Mouse (Mus musculus) kidney, postnatal 0 days (tissue): ENCODE data around the gene Col6a3. TPM values are rescaled to one million over a fixed set of nuclear protein-coding genes. Genes with fewer than 3 reads are reported as not detected.

ENCODE experiments used
- ATAC-seq: fragments of 200-750 bp; cut with Nextera tagmentation; replicated peaks from 2 replicates; pipeline ENCODE4 v1.8.0; 2017; ENCODE audit warnings: low read depth, moderate number of reproducible peaks, moderate TSS enrichment, moderate library complexity; ENCODE audit not compliant: low FRiP score
- DNase-seq: peaks from one replicate; pipeline ENCODE4 v3.0.0-alpha.2; 2016; ENCODE audit warnings: low spot score
- H3K27ac ChIP-seq: fragments of 300-500 bp; sonication (generic); 2 replicates; pipeline ENCODE4 v1.5.1; 2014; ENCODE audit warnings: mild to moderate bottlenecking
- H3K27me3 ChIP-seq: fragments of 300-500 bp; sonication (generic); 2 replicates; pipeline ENCODE4 v1.6.1; 2014; ENCODE audit warnings: low read length, mixed read lengths; ENCODE audit not compliant: insufficient read depth
- H3K36me3 ChIP-seq: fragments of 300-500 bp; sonication (generic); 2 replicates; pipeline ENCODE4 v1.6.1; 2014; ENCODE audit warnings: low read length, mixed read lengths; ENCODE audit not compliant: insufficient read depth
- H3K4me1 ChIP-seq: fragments of 300-500 bp; sonication (generic); replicated peaks from 2 replicates; pipeline ENCODE4 v1.6.1; 2014; ENCODE audit warnings: antibody characterized with exemption, low read length, mixed read lengths; ENCODE audit not compliant: insufficient read depth
- H3K4me2 ChIP-seq: fragments of 300-500 bp; sonication (generic); 2 replicates; pipeline ENCODE4 v1.6.1; 2014; ENCODE audit warnings: mild to moderate bottlenecking, low read length, moderate library complexity, mixed read lengths
- H3K4me3 ChIP-seq: fragments of 300-500 bp; sonication (generic); replicated peaks from 2 replicates; pipeline ENCODE4 v1.5.1; 2014; ENCODE audit warnings: low read depth, low read length
- H3K9ac ChIP-seq: fragments of 300-500 bp; sonication (generic); 2 replicates; pipeline ENCODE4 v1.6.1; 2014; ENCODE audit warnings: low read depth, low read length
- H3K9me3 ChIP-seq: fragments of 300-500 bp; sonication (generic); replicated peaks from 2 replicates; pipeline ENCODE4 v1.6.1; 2016; ENCODE audit warnings: low read length, inconsistent platforms, mixed read lengths
- CTCF ChIP-seq: IDR thresholded peaks from 2 replicates; pipeline ENCODE4 v1.5.1; 2016; ENCODE audit warnings: antibody characterized with exemption, low read depth, mild to moderate bottlenecking, moderate library complexity
- WGBS: fragments of 180-500 bp; shearing (Covaris S2); extraction: QIAGEN DNeasy Blood & Tissue Kit; methylation state at CpG from one replicate; pipeline ENCODE4 v1.1.7; 2014; 5-methylcytosine and 5-hydroxymethylcytosine counted together
- polyA plus RNA-seq: library from polyadenylated mRNA; unstranded; fragments of >200 nt; fragmentation: Nextera tagmentation; extraction: Ambion mirVana; gene quantifications from 2 replicates; pipeline ENCODE4 v1.2.1, GENCODE M21; 2015

Gene Col6a3
- polyA plus RNA-seq, 1 experiment from 2014 or later = 19.9 TPM

DNA sequence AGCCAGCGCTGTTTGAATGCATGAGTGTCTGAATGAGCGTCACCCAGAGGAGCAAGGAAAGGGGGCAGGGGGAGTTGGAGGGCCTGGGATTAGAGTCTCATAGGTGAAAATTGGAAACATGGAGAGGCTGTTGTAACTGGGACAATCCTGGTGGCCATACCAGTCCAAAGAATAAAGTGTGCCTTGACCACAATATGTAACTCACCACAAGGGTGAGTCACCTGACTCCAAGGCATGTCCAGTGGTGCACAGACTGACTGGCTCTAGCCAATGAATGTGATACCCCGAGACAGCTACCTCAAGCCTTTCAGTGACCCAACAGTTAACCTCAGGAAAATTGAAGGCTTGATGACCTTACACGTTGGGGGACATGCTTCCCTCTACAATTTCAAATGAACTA, 40.7 kb downstream of the Col6a3 start:
- Histone ChIP-seq H3K4me3 (no peak overlapping the region), H3K27me3 (no peaks in the 10 kb centered on the region), H3K9ac (no peak overlapping the region), H3K9me3 (no peaks in the 10 kb centered on the region), H3K4me2 (no peak overlapping the region), H3K36me3 (no peaks in the 10 kb centered on the region), H3K4me1 (no peaks in the 10 kb centered on the region), H3K27ac (no peak overlapping the region)
- no peak for ATAC-seq
- TF ChIP-seq CTCF = no peak
- WGBS = 86% methylated on average over 4 of the region's 4 CpGs
- DNase-seq = no peak

DNA sequence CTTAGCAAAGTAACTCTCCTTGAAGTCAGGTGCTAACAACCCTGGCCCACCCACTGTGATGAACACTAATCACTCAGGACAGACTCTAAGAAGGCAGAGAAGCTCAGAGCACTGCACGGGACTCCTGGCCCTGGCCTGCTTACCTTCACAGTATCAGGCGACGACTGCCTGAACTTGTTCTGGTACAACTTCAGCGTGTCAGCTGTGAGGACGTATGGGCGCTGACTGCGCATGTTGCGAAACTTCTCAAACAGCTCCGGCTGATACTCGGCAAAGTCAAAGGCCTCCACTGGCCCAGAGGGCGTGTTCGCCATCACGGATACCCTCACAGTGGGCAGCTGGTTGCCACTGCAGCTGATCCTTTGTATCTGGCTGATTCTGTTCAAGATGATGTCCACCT, 42.7 kb downstream of the Col6a3 start:
- no peak for ATAC-seq
- TF ChIP-seq CTCF = no peak
- Histone ChIP-seq H3K36me3 (no peaks in the 10 kb centered on the region), H3K4me3 (no peak overlapping the region), H3K4me2 (no peak overlapping the region), H3K27ac (no peak overlapping the region), H3K27me3 (no peaks in the 10 kb centered on the region), H3K9ac (no peak overlapping the region), H3K9me3 (no peaks in the 10 kb centered on the region), H3K4me1 (no peaks in the 10 kb centered on the region)
- DNase-seq = no peak
- 74% methylated on average over 13 of the region's 13 CpGs for WGBS

DNA sequence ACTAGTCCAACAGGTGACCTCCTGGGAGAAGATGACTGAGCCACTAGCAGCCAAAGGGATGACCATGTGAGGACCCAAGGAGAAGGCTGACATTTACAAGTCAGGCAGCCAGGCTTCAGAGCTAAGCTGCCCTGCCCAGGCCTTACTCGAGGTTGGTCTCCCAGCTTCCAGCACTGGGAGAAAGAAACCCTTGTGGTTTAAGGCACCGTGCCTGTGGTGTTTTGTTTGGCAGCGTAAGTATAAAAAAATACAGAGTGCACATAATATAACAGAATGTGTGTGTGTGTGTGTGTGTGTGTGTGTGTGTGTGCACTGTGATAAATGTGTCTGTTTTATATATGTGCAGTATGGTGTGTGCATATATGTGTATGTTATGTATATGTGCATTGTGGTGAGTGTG, 43.3 kb downstream of the Col6a3 start:
- H3K9me3 ChIP-seq = no peaks in the 10 kb centered on the region
- no peaks in the 10 kb centered on the region for H3K27me3 ChIP-seq
- no peak overlapping the region for H3K4me3 ChIP-seq
- ATAC-seq (no peak), DNase-seq (no peak)
- no peak overlapping the region for H3K27ac ChIP-seq
- H3K36me3 ChIP-seq = no peaks in the 10 kb centered on the region
- TF ChIP-seq CTCF = no peak
- H3K4me1 ChIP-seq = no peaks in the 10 kb centered on the region
- no peak overlapping the region for H3K4me2 ChIP-seq
- 75% methylated on average over 3 of the region's 3 CpGs for WGBS
- no peak overlapping the region for H3K9ac ChIP-seq

DNA sequence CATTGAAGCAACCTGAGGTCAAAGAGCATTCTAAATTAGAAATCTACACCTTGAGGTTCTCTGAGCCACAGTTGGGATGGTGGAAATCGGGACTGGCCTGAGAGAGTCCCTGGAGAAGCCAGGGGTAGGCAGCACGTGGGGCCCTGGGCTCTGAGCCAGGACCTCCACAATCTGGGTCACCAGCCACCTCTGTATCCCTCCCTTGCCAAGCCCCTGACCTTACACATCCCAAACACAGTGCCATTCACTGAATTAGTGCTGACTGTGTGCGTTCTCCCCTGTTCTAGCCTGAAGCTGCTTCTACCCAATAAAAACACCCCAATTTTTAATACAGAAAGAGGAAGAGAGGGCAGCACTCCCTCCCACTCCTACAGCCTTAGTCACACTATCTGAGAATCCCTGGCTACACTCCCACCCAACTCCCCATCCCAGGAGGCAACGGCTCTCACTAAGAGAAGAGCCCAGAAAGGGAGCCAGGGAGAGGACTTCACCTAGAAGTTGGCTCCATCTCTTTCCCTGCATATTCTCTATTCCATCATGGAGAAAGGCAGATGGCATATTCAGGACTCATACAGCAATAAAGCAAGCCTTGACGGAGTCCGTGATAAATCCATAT, 46.4 kb downstream of the Col6a3 start:
- no peak for DNase-seq
- H3K4me1 ChIP-seq = no peaks in the 10 kb centered on the region
- WGBS = 61% methylated on average over 6 of the region's 6 CpGs
- TF ChIP-seq CTCF = no peak
- no peaks in the 10 kb centered on the region for H3K27me3 ChIP-seq
- no peak overlapping the region for H3K4me3 ChIP-seq
- no peaks in the 10 kb centered on the region for H3K36me3 ChIP-seq
- H3K27ac ChIP-seq = no peak overlapping the region
- H3K9ac ChIP-seq = no peak overlapping the region
- no peaks in the 10 kb centered on the region for H3K9me3 ChIP-seq
- ATAC-seq = no peak
- H3K4me2 ChIP-seq = no peak overlapping the region

DNA sequence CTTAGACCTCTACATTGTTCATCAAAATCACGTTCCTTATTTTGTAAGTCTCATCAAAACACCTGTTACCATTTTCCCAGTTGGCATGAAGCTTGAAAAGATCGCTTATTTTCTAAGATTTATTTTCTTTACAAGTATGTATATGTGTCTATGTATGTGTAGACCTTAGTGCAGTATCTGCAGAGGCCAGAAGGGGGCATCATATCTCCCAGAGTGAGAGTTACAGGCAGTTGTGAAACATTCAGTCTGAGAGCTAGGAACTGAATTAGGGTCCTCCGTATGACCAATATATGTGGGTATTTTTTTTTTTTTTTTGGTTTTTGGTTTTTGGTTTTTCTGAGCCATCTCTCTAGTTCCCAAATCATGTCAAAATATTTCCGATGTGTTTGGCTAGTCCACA, 50.4 kb downstream of the Col6a3 start:
- Histone ChIP-seq H3K36me3 (no peaks in the 10 kb centered on the region), H3K27me3 (no peaks in the 10 kb centered on the region), H3K4me3 (no peak overlapping the region), H3K4me1 (no peaks in the 10 kb centered on the region), H3K9me3 (no peaks in the 10 kb centered on the region), H3K27ac (no peak overlapping the region), H3K4me2 (no peak overlapping the region), H3K9ac (no peak overlapping the region)
- TF ChIP-seq CTCF = peak; percentile 12; the same call in 1 of the 2 replicates
- DNase-seq (no peak), ATAC-seq (no peak)
- 91% methylated on average over 4 of the region's 4 CpGs for WGBS

DNA sequence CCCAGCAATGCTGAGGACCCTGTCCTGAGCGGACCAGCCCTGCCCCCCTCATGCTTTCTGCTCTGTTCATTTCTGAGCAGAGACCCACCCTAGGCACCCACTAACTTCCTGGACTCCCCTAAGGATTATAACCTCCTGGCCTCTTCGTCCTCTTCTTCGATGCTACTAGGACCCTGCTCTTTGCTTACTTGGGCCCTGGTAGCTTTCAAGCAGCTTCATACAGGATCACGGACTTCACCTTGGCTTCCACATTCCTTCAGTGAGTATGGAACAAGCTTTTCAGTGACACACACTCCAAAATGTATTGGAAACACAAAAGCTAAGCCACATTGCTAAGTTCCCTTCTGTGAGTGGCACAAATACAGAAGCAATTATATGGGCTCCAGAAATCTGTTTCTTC, 52.8 kb downstream of the Col6a3 start:
- no peak overlapping the region for H3K4me3 ChIP-seq
- WGBS = 92% methylated on average over 4 of the region's 4 CpGs
- H3K4me1 ChIP-seq = no peaks in the 10 kb centered on the region
- no peaks in the 10 kb centered on the region for H3K27me3 ChIP-seq
- no peak for TF ChIP-seq CTCF
- no peak overlapping the region for H3K9ac ChIP-seq
- H3K36me3 ChIP-seq = no peaks in the 10 kb centered on the region
- no peaks in the 10 kb centered on the region for H3K9me3 ChIP-seq
- H3K27ac ChIP-seq = no peak overlapping the region
- DNase-seq (no peak), ATAC-seq (no peak)
- H3K4me2 ChIP-seq = no peak overlapping the region

DNA sequence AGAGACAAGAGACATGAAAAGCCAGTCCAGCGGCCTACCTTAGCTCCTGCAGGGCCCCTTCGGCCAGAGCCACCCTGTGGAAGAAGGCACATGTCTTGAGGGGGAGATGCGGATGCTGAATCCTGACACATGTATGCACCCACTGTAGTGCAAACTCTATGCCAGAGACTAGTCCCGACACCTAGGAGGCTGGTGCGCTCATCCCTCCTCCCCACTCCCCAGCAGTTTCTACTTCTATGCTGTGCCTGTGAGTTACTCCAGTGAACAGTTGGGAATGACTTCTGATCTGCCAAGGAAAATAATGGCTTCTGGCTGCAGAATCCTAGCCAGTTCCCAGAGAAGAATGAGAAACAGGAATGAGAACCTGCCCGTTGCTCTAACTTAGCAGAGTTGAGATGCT, 54.3 kb downstream of the Col6a3 start:
- DNase-seq = no peak
- ATAC-seq = no peak
- Histone ChIP-seq H3K9ac (no peak overlapping the region), H3K4me1 (no peaks in the 10 kb centered on the region), H3K4me2 (no peak overlapping the region), H3K27ac (no peak overlapping the region), H3K4me3 (no peak overlapping the region), H3K36me3 (no peaks in the 10 kb centered on the region), H3K9me3 (no peaks in the 10 kb centered on the region), H3K27me3 (no peaks in the 10 kb centered on the region)
- WGBS = 80% methylated on average over 6 of the region's 6 CpGs
- no peak for TF ChIP-seq CTCF
